Mouse (Mus musculus) neural tube, embryonic 14.5 days (tissue): ENCODE results near the gene Cd5. TPM values are rescaled to one million over a fixed set of nuclear protein-coding genes. Genes with fewer than 3 reads are reported as not detected.

Experiments
- ATAC-seq: fragments of 200-750 bp; cut with Nextera tagmentation; 2 replicates; pipeline ENCODE4 v1.8.0; 2017; ENCODE audit warnings: low read depth, mild to moderate bottlenecking, moderate TSS enrichment, moderate library complexity
- H3K27ac ChIP-seq: fragments of 300-500 bp; sonication (generic); 2 replicates; pipeline ENCODE4 v1.5.1; 2014; ENCODE audit warnings: low read depth, mild to moderate bottlenecking, control low read depth, low read length, moderate library complexity, mixed read lengths
- H3K27me3 ChIP-seq: fragments of 300-500 bp; sonication (generic); 2 replicates; pipeline ENCODE4 v1.6.1; 2014; ENCODE audit warnings: low read length; ENCODE audit not compliant: control insufficient read depth, insufficient read depth
- H3K36me3 ChIP-seq: fragments of 300-500 bp; sonication (generic); 2 replicates; pipeline ENCODE4 v1.6.1; 2014; ENCODE audit warnings: low read length, mixed read lengths; ENCODE audit not compliant: control insufficient read depth, insufficient read depth
- H3K4me1 ChIP-seq: fragments of 300-500 bp; sonication (generic); 2 replicates; pipeline ENCODE4 v1.6.1; 2014; ENCODE audit warnings: low read length; ENCODE audit not compliant: control insufficient read depth, insufficient read depth
- H3K4me2 ChIP-seq: fragments of 300-500 bp; sonication (generic); 2 replicates; pipeline ENCODE4 v1.6.1; 2014; ENCODE audit warnings: mild to moderate bottlenecking, low read depth, low read length, control low read depth
- H3K4me3 ChIP-seq: fragments of 300-500 bp; sonication (generic); 2 replicates; pipeline ENCODE4 v1.5.1; 2014; ENCODE audit warnings: low read depth, low read length, control low read depth, mixed read lengths
- H3K9ac ChIP-seq: fragments of 300-500 bp; sonication (generic); replicated peaks from 2 replicates; pipeline ENCODE4 v1.6.1; 2014; ENCODE audit warnings: low read depth, mild to moderate bottlenecking, control low read depth, low read length, mixed read lengths
- H3K9me3 ChIP-seq: fragments of 300-500 bp; sonication (generic); 2 replicates; pipeline ENCODE4 v1.6.1; 2016; ENCODE audit warnings: low read length; ENCODE audit not compliant: control insufficient read depth
- WGBS: fragments of 180-500 bp; shearing (Covaris S2); extraction: QIAGEN DNeasy Blood & Tissue Kit; methylation state at CpG from one replicate; pipeline ENCODE4 v1.1.7; 2014; 5-methylcytosine and 5-hydroxymethylcytosine counted together
- polyA plus RNA-seq: library from polyadenylated mRNA; unstranded; fragments of >200 nt; fragmentation: Nextera tagmentation; extraction: Ambion mirVana; gene quantifications from 2 replicates; pipeline ENCODE4 v1.2.1, GENCODE M21; 2014

The Cd5 gene
- polyA plus RNA-seq, 1 experiment from 2014 or later, result 0.44 TPM

GRCm38 (mm10) chr19:10729889-10730288 is 8.9 kb downstream of the Cd5 start:
- Histone ChIP-seq H3K9ac (no peak overlapping the region), H3K4me2 (no peak overlapping the region), H3K27ac (no peak overlapping the region), H3K4me3 (no peak overlapping the region), H3K36me3 (no peaks in the 10 kb centered on the region), H3K9me3 (no peaks in the 10 kb centered on the region), H3K4me1 (no peaks in the 10 kb centered on the region), H3K27me3 (no peaks in the 10 kb centered on the region)
- WGBS, result 92% methylated on average over 10 of the region's 10 CpGs
- ATAC-seq, result no peak

- no peak overlapping the region for H3K27ac ChIP-seq
- no peak for ATAC-seq
- WGBS, result 77% methylated on average over 13 of the region's 13 CpGs
- no peak overlapping the region for H3K9ac ChIP-seq
- H3K4me2 ChIP-seq, result no peak overlapping the region
- no peaks in the 10 kb centered on the region for H3K36me3 ChIP-seq
- no peaks in the 10 kb centered on the region for H3K9me3 ChIP-seq
- H3K27me3 ChIP-seq, result no peaks in the 10 kb centered on the region
- H3K4me3 ChIP-seq, result no peak overlapping the region
- peaks cover 7% of the 10 kb centered on the region; the same call in 1 of the 2 replicates for H3K4me1 ChIP-seq
Measured at GRCm38 (mm10) chr19:10724629-10725363, 14.0 kb downstream of the Cd5 start.

- Histone ChIP-seq H3K4me3 (no peak overlapping the region), H3K4me1 (peaks cover 7% of the 10 kb centered on the region; the same call in 1 of the 2 replicates), H3K9ac (no peak overlapping the region), H3K9me3 (no peaks in the 10 kb centered on the region), H3K27me3 (no peaks in the 10 kb centered on the region), H3K36me3 (no peaks in the 10 kb centered on the region), H3K4me2 (no peak overlapping the region), H3K27ac (no peak overlapping the region)
- no peak for ATAC-seq
- 39% methylated on average over 5 of the region's 5 CpGs for WGBS
Measured at GRCm38 (mm10) chr19:10723649-10724048, 15.2 kb downstream of the Cd5 start.

GRCm38 (mm10) chr19:10723084-10723483 is 15.7 kb downstream of the Cd5 start:
- Histone ChIP-seq H3K9ac (no peak overlapping the region), H3K27me3 (no peaks in the 10 kb centered on the region)

GRCm38 (mm10) chr19:10721064-10721463 is 17.7 kb downstream of the Cd5 start:
- Histone ChIP-seq H3K9me3 (no peaks in the 10 kb centered on the region), H3K27ac (no peak overlapping the region), H3K4me2 (no peak overlapping the region), H3K4me3 (no peak overlapping the region), H3K36me3 (no peaks in the 10 kb centered on the region), H3K27me3 (no peaks in the 10 kb centered on the region), H3K9ac (no peak overlapping the region), H3K4me1 (peaks cover 7% of the 10 kb centered on the region; the same call in 1 of the 2 replicates)
- no peak for ATAC-seq
- 47% methylated on average over 5 of the region's 5 CpGs for WGBS

More at GRCm38 (mm10) chr19:10723084-10723483, 15.7 kb downstream of the Cd5 start:
- no peak overlapping the region for H3K4me2 ChIP-seq
- no peaks in the 10 kb centered on the region for H3K9me3 ChIP-seq
- no peak overlapping the region for H3K27ac ChIP-seq
- H3K4me1 ChIP-seq, result peaks cover 7% of the 10 kb centered on the region; the same call in 1 of the 2 replicates
- no peak overlapping the region for H3K4me3 ChIP-seq
- H3K36me3 ChIP-seq, result no peaks in the 10 kb centered on the region
- 18% methylated on average over 13 of the region's 13 CpGs for WGBS
- ATAC-seq, result no peak

- Histone ChIP-seq H3K9ac (no peak overlapping the region), H3K4me2 (no peak overlapping the region), H3K27ac (no peak overlapping the region), H3K27me3 (no peaks in the 10 kb centered on the region), H3K36me3 (no peaks in the 10 kb centered on the region), H3K9me3 (no peaks in the 10 kb centered on the region), H3K4me1 (peaks cover 7% of the 10 kb centered on the region; the same call in 1 of the 2 replicates), H3K4me3 (no peak overlapping the region)
- WGBS, result 20% methylated on average over 3 of the region's 3 CpGs
- no peak for ATAC-seq
Measured at GRCm38 (mm10) chr19:10720524-10720923, 18.3 kb downstream of the Cd5 start.

- Histone ChIP-seq H3K4me3 (no peak overlapping the region), H3K9me3 (no peaks in the 10 kb centered on the region)
- ATAC-seq, result peak; percentile 39; the same call in 1 of the 2 replicates
Measured at GRCm38 (mm10) chr19:10719751-10720150, 19.1 kb downstream of the Cd5 start.

GRCm38 (mm10) chr19:10718251-10718775 is 20.5 kb downstream of the Cd5 start:
- Histone ChIP-seq H3K9me3 (no peaks in the 10 kb centered on the region), H3K27ac (no peak overlapping the region), H3K27me3 (no peaks in the 10 kb centered on the region), H3K4me2 (no peak overlapping the region), H3K36me3 (peaks cover 2% of the 10 kb centered on the region; the same call in 1 of the 2 replicates), H3K4me1 (peaks cover 4% of the 10 kb centered on the region; the same call in 1 of the 2 replicates), H3K4me3 (no peak overlapping the region), H3K9ac (no peak overlapping the region)
- no peak for ATAC-seq
- 69% methylated on average over 7 of the region's 7 CpGs for WGBS

More at GRCm38 (mm10) chr19:10719751-10720150, 19.1 kb downstream of the Cd5 start:
- no peaks in the 10 kb centered on the region for H3K36me3 ChIP-seq
- H3K4me2 ChIP-seq, result no peak overlapping the region
- H3K4me1 ChIP-seq, result peaks cover 7% of the 10 kb centered on the region; the same call in 1 of the 2 replicates
- 7% methylated on average over 2 of the region's 2 CpGs for WGBS
- no peak overlapping the region for H3K27ac ChIP-seq
- H3K27me3 ChIP-seq, result no peaks in the 10 kb centered on the region
- no peak overlapping the region for H3K9ac ChIP-seq

- no peak overlapping the region for H3K4me3 ChIP-seq
- no peaks in the 10 kb centered on the region for H3K27me3 ChIP-seq
- WGBS, result 93% methylated on average over 6 of the region's 6 CpGs
- H3K9me3 ChIP-seq, result no peaks in the 10 kb centered on the region
- no peak overlapping the region for H3K9ac ChIP-seq
- peaks cover 8% of the 10 kb centered on the region for H3K4me1 ChIP-seq
- H3K27ac ChIP-seq, result no peak overlapping the region
- no peak overlapping the region for H3K4me2 ChIP-seq
- peaks cover 29% of the 10 kb centered on the region for H3K36me3 ChIP-seq
- ATAC-seq, result no peak
Measured at GRCm38 (mm10) chr19:10715476-10715875, 23.3 kb downstream of the Cd5 start.
